Mouse (Mus musculus) MEL (cell line): ENCODE results near the gene Gulp1. TPM values are rescaled to one million over a fixed set of nuclear protein-coding genes. Genes with fewer than 3 reads are reported as not detected.

Source experiments
- DNase-seq: peaks from one replicate; pipeline ENCODE4 v3.0.0; 2011; ENCODE audit warnings: low read depth, low spot score
- H3K27ac ChIP-seq: 2 replicates; pipeline ENCODE4 v1.5.1; 2012; ENCODE audit warnings: low read depth, mild to moderate bottlenecking, control low read depth, low read length, moderate library complexity; ENCODE audit not compliant: control insufficient read depth
- H3K27me3 ChIP-seq, 2 experiments: fragments of 150-350 bp in 1 of 2; sonication (generic) in 1 of 2; 2 replicates each; pipeline ENCODE4 v1.6.1; 2012; ENCODE audit warnings: low read length in 2 of 2, mild to moderate bottlenecking in 2 of 2, improper control_type of control experiment in 1 of 2, moderate library complexity in 1 of 2; ENCODE audit not compliant: insufficient read depth in 2 of 2, control insufficient read depth in 1 of 2
- H3K36me3 ChIP-seq, 2 experiments: 2 replicates each; pipeline ENCODE4 v1.6.1; 2012 to 2014; ENCODE audit warnings: low read length in 2 of 2, improper control_type of control experiment in 1 of 2, inconsistent platforms in 1 of 2, mild to moderate bottlenecking in 1 of 2; ENCODE audit not compliant: insufficient read depth in 2 of 2, control insufficient read depth in 1 of 2
- H3K4me1 ChIP-seq, 2 experiments: fragments of 150-350 bp in 1 of 2; sonication (generic) in 1 of 2; 2 replicates each; pipeline ENCODE4 v1.6.1; 2012; ENCODE audit warnings: low read length in 2 of 2, improper control_type of control experiment in 1 of 2, mild to moderate bottlenecking in 1 of 2; ENCODE audit not compliant: insufficient read depth in 2 of 2, control insufficient read depth in 1 of 2
- H3K4me3 ChIP-seq, 2 experiments: fragments of 150-350 bp in 1 of 2; sonication (generic) in 1 of 2; 2 replicates each; pipeline ENCODE4 v1.5.1; 2012; ENCODE audit warnings: low read depth in 2 of 2, low read length in 2 of 2, mild to moderate bottlenecking in 2 of 2, moderate library complexity in 2 of 2, control low read depth in 1 of 2, improper control_type of control experiment in 1 of 2; ENCODE audit not compliant: control insufficient read depth in 1 of 2, insufficient read depth in 1 of 2
- H3K79me2 ChIP-seq: 2 replicates; pipeline ENCODE4 v1.6.1; 2012; ENCODE audit warnings: mild to moderate bottlenecking, low read length, moderate library complexity; ENCODE audit not compliant: control insufficient read depth, poor library complexity, insufficient read depth
- H3K9ac ChIP-seq: 2 replicates; pipeline ENCODE4 v1.6.1; 2012; ENCODE audit warnings: low read depth, mild to moderate bottlenecking, control low read depth, low read length, moderate library complexity; ENCODE audit not compliant: control insufficient read depth, poor library complexity, severe bottlenecking
- H3K9me3 ChIP-seq: fragments of 150-350 bp; sonication (generic); replicated peaks from 2 replicates; pipeline ENCODE4 v1.6.1; 2012; ENCODE audit warnings: mild to moderate bottlenecking, low read length, improper control_type of control experiment, moderate library complexity; ENCODE audit not compliant: insufficient read depth
- BHLHE40 ChIP-seq: IDR thresholded peaks from 2 replicates; pipeline ENCODE4 v1.6.1; 2012; ENCODE audit warnings: low read depth, mild to moderate bottlenecking, inconsistent platforms, low read length, improper control_type of control experiment, borderline replicate concordance
- CHD1 ChIP-seq: IDR thresholded peaks from 2 replicates; pipeline ENCODE4 v1.6.1; 2012; ENCODE audit warnings: low read depth, mild to moderate bottlenecking, inconsistent platforms, low read length, improper control_type of control experiment
- CHD2 ChIP-seq: IDR thresholded peaks from 2 replicates; pipeline ENCODE4 v1.6.1; 2011; ENCODE audit warnings: low read length, improper control_type of control experiment
- E2F4 ChIP-seq: IDR thresholded peaks from 2 replicates; pipeline ENCODE4 v1.6.1; 2011; ENCODE audit warnings: low read depth, low read length, improper control_type of control experiment, borderline replicate concordance
- EP300 ChIP-seq, 2 experiments: IDR thresholded peaks; 2 replicates each; pipeline ENCODE4 v1.6.1; 2011; ENCODE audit warnings: improper control_type of control experiment in 2 of 2, low read length in 2 of 2, low read depth in 1 of 2, mild to moderate bottlenecking in 1 of 2
- GATA1 ChIP-seq: IDR thresholded peaks from 2 replicates; pipeline ENCODE4 v1.6.1; 2011; ENCODE audit warnings: low read depth, low read length, improper control_type of control experiment
- JUND ChIP-seq: IDR thresholded peaks from 2 replicates; pipeline ENCODE4 v1.6.1; 2011; ENCODE audit warnings: low read depth, mild to moderate bottlenecking, improper control_type of control experiment, low read length
- MAFK ChIP-seq: IDR thresholded peaks from 2 replicates; pipeline ENCODE4 v1.6.1; 2011; ENCODE audit warnings: low read depth, mild to moderate bottlenecking, low read length, improper control_type of control experiment, borderline replicate concordance
- MAX ChIP-seq: IDR thresholded peaks from 2 replicates; pipeline ENCODE4 v1.6.1; 2011; ENCODE audit warnings: low read length, improper control_type of control experiment
- MAZ ChIP-seq: IDR thresholded peaks from 2 replicates; pipeline ENCODE4 v1.6.1; 2012; ENCODE audit warnings: low read depth, mild to moderate bottlenecking, inconsistent platforms, low read length, improper control_type of control experiment
- MXI1 ChIP-seq: IDR thresholded peaks from 2 replicates; pipeline ENCODE4 v1.6.1; 2011; ENCODE audit warnings: mild to moderate bottlenecking, low read depth, low read length, improper control_type of control experiment
- MYC ChIP-seq: IDR thresholded peaks from 2 replicates; pipeline ENCODE4 v1.6.1; 2011; ENCODE audit warnings: low read depth, mild to moderate bottlenecking, low read length, improper control_type of control experiment, moderate library complexity
- NELFE ChIP-seq: IDR thresholded peaks from 2 replicates; pipeline ENCODE4 v1.6.1; 2011; ENCODE audit warnings: low read depth, low read length, improper control_type of control experiment
- NRF1 ChIP-seq: IDR thresholded peaks from 2 replicates; pipeline ENCODE4 v1.6.1; 2014; ENCODE audit warnings: low read depth, mild to moderate bottlenecking, inconsistent platforms, low read length, improper control_type of control experiment, moderate library complexity; ENCODE audit not compliant: poor library complexity, insufficient read depth, severe bottlenecking
- POLR2A ChIP-seq, 2 experiments: IDR thresholded peaks; 2 replicates each; pipeline ENCODE4 v1.6.1; 2011 to 2012; ENCODE audit warnings: low read length in 2 of 2, mild to moderate bottlenecking in 2 of 2, control low read depth in 1 of 2, improper control_type of control experiment in 1 of 2, low read depth in 1 of 2, moderate library complexity in 1 of 2; ENCODE audit not compliant: control insufficient read depth in 1 of 2, insufficient read depth in 1 of 2, poor library complexity in 1 of 2
- POLR2AphosphoS5 ChIP-seq: IDR thresholded peaks from 2 replicates; pipeline ENCODE4 v1.6.1; 2012; ENCODE audit warnings: low read depth, borderline replicate concordance, mild to moderate bottlenecking, inconsistent platforms, low read length, moderate library complexity, mixed read lengths
- RCOR1 ChIP-seq: IDR thresholded peaks from 2 replicates; pipeline ENCODE4 v1.6.1; 2012; ENCODE audit warnings: low read depth, mild to moderate bottlenecking, inconsistent platforms, low read length, improper control_type of control experiment
- SMC3 ChIP-seq: IDR thresholded peaks from 2 replicates; pipeline ENCODE4 v1.6.1; 2011; ENCODE audit warnings: low read depth, low read length, improper control_type of control experiment
- TAL1 ChIP-seq: IDR thresholded peaks from 2 replicates; pipeline ENCODE4 v1.6.1; 2012; ENCODE audit warnings: mild to moderate bottlenecking, inconsistent platforms, low read length, moderate library complexity, mixed read lengths
- TBP ChIP-seq: IDR thresholded peaks from 2 replicates; pipeline ENCODE4 v1.8.0; 2011; ENCODE audit warnings: low read depth, low read length, improper control_type of control experiment
- TCF12 ChIP-seq: IDR thresholded peaks from 2 replicates; pipeline ENCODE4 v1.6.1; 2014; ENCODE audit warnings: low read depth, mild to moderate bottlenecking, inconsistent platforms, low read length, improper control_type of control experiment, moderate library complexity
- UBTF ChIP-seq: IDR thresholded peaks from 2 replicates; pipeline ENCODE4 v1.6.1; 2012; ENCODE audit warnings: low read depth, mild to moderate bottlenecking, inconsistent platforms, low read length, improper control_type of control experiment, moderate library complexity, borderline replicate concordance; ENCODE audit not compliant: insufficient read depth
- ZC3H11A ChIP-seq: IDR thresholded peaks from 2 replicates; pipeline ENCODE4 v1.6.1; 2012; ENCODE audit warnings: low read depth, mild to moderate bottlenecking, inconsistent platforms, low read length, improper control_type of control experiment
- ZKSCAN1 ChIP-seq: IDR thresholded peaks from 2 replicates; pipeline ENCODE4 v1.6.1; 2012; ENCODE audit warnings: low read depth, mild to moderate bottlenecking, inconsistent platforms, low read length, improper control_type of control experiment, moderate library complexity
- polyA plus RNA-seq, 2 experiments: library from polyadenylated mRNA; stranded (reverse) in 1 of 2; unstranded in 1 of 2; fragments of >175 nt in 1 of 2; fragments of >200 nt in 1 of 2; gene quantifications; 2 replicates each; pipeline versions ENCODE4 v1.2.1 to v1.2.4; 2012; ENCODE audit warnings: low replicate concordance in 2 of 2, low read depth in 1 of 2; ENCODE audit not compliant: insufficient read length in 2 of 2, insufficient read depth in 1 of 2, missing spikeins in 1 of 2
- total RNA-seq: library from RNA; depleted of rRNA; stranded (reverse); fragments of 300-350 nt; gene quantifications from 2 replicates; pipeline ENCODE4 v1.2.3, GENCODE M21; 2012

Gulp1 gene
- total and polyA plus RNA-seq, 3 experiments: not detected

DNA sequence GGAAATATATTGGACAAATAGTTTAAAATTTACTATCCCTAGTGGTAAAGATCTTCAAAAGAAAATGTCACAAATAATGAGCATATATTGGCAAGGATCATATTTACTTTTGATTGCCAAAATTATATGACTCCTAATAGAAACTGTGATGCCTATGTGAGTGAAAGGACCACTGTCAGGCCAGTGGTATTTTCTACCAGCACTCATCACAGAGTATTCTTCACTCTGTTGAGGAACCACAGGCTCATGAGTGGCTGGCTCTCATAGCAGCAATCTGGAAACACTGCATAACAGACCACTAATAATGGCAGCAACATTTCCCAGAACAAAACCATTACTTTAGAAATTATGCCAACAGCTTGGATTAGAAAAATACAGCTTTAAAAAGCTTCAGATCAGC lies 255.1 kb downstream of the Gulp1 start:
- DNase-seq: no peak
- Histone ChIP-seq H3K9ac (no peak overlapping the region), H3K4me1 (no peaks in the 10 kb centered on the region), H3K27ac (no peak overlapping the region), H3K79me2 (no peaks in the 10 kb centered on the region), H3K36me3 (no peaks in the 10 kb centered on the region), H3K9me3 (no peaks in the 10 kb centered on the region), H3K27me3 (no peaks in the 10 kb centered on the region), H3K4me3 (no peak overlapping the region)
- TF ChIP-seq NRF1: no peak
- TF ChIP-seq TAL1: no peak
- no peak for TF ChIP-seq GATA1
- no peak for TF ChIP-seq POLR2AphosphoS5
- no peak for TF ChIP-seq ZKSCAN1
- TF ChIP-seq NELFE: no peak

DNA sequence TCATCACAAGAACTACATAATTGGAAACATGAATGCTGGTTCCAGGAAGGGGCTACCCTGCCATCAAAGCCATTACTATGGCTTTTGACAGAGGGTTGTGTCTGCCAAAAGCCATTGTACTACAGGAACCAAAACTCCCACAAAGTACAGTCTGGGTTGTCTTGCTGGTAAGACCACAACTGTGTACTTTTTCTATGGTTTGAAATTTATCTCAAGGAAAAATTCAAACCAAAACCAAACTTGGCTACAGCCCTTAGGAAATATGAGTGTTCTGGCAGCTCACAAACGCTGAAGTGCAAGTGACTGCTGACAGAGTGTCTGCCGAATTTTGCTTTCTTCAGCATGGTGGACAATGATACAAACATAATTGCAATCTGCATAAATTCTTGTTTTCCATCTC lies 259.0 kb downstream of the Gulp1 start:
- no peak overlapping the region for H3K4me3 ChIP-seq
- no peak overlapping the region for H3K27ac ChIP-seq
- no peaks in the 10 kb centered on the region for H3K79me2 ChIP-seq
- no peaks in the 10 kb centered on the region for H3K9me3 ChIP-seq
- H3K36me3 ChIP-seq: no peaks in the 10 kb centered on the region
- H3K4me1 ChIP-seq: no peaks in the 10 kb centered on the region
- no peak for DNase-seq
- H3K9ac ChIP-seq: no peak overlapping the region
- TF ChIP-seq MAZ (no peak), MAFK (no peak), TCF12 (no peak), MAX (no peak), E2F4 (no peak), CHD1 (no peak), ZC3H11A (no peak), NRF1 (no peak), JUND (no peak), EP300 (IDR thresholded peaks at IDR 0.05; ENCODE audit: low read depth in 1 of 2, low read length in 2 of 2) (no peak), MYC (no peak), SMC3 (no peak), MXI1 (no peak), CHD2 (no peak), UBTF (no peak), POLR2A (IDR thresholded peaks at IDR 0.05; ENCODE audit: control insufficient read depth in 1 of 2, insufficient read depth in 1 of 2, low read depth in 1 of 2, low read length in 2 of 2, poor library complexity in 1 of 2) (no peak), BHLHE40 (no peak), TBP (no peak), RCOR1 (no peak)
- H3K27me3 ChIP-seq: no peaks in the 10 kb centered on the region
